Mouse (Mus musculus) naive thymus-derived CD4-positive, alpha-beta T cell, adult 2 months (primary cell): ENCODE data around the gene B4galt3.
"Not testable (repeated sequence)": the region's sequence is repeated elsewhere in the genome, so short reads cannot be mapped to it uniquely, and the experiment has no call there.

Source experiments
- DNase-seq: peaks from one replicate; pipeline ENCODE4 v3.0.0-alpha.2; 2011; ENCODE audit warnings: low read depth

Gene B4galt3

DNA sequence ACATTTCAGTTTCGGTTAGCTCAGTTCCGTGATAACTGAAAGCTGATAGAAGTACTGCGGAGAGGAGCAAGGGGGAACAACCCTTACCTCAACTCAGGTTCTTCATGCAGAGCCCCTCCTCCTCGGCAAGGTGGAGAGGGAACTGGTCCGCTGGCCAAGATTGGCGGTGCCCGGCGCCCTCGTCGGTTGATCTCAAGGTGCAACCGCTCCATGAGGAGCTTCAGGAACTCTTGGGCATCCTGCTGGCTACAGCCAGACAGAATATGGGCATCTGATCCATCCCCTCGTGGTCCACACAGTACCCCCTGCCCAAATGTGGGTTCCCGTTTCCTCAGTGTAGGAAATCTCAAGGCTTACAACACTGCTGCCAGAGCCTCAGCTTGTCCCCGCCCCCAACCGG lies 14.4 kb downstream of the B4galt3 start:
- DNase-seq, result no peak

DNA sequence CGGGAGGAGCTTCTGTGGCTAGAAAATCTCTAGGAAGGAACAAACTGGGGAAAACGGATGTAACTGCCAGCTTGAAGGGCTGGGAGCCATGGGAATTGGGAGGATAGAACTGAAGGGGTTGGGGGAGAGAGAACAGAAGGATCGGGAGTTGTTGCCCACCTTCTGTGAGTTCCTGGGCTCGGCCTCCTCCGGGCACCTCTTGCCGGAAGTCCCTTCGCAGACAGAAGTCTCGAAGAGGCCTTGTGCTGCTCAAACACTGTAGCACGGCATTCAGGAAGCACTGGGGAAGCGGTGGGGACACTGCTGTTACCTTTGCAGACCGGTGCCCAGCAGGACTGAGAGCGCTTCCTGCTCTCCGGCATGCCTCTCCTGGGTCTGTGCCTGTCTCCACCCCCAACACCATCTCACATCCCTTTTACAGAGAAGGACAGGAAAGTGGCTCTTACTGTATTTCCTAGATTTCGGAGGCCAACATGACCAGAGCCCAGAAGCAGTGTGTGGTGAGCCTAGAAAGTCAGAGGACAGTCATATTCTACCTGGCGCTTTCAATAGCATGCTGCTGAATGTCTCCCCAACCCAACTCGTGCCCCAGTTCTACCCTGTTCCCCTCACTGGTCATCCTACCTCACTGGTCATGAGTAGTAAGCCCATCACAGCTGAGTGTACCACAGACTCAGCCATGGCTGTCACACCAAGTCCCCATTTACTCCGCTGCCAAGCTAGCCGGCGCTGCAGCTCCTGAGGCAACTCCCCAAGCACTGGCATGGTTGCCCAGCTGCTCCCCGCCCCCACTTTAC lies 15.2 kb downstream of the B4galt3 start:
- DNase-seq, result no peak

DNA sequence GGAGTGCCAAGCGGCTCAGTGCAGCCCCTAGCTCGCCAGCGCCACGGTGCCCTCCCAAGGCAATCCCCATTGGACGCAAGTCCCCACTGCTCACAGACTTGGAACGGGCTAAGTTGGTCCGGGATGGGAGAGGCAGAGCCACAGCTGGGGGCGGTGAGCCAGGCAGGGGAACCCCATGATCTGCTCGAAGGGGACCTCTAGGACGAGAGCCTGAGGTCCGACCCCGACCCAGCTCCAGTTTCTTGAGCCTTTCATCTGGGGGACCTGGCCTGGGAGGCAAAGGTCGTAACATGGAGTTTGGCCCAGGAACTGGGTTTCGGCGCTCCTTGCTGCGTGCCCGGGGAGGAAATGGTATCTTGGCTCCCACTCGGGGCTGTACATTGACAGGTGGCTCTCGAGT lies 16.4 kb downstream of the B4galt3 start:
- peak; percentile 7 for DNase-seq

DNA sequence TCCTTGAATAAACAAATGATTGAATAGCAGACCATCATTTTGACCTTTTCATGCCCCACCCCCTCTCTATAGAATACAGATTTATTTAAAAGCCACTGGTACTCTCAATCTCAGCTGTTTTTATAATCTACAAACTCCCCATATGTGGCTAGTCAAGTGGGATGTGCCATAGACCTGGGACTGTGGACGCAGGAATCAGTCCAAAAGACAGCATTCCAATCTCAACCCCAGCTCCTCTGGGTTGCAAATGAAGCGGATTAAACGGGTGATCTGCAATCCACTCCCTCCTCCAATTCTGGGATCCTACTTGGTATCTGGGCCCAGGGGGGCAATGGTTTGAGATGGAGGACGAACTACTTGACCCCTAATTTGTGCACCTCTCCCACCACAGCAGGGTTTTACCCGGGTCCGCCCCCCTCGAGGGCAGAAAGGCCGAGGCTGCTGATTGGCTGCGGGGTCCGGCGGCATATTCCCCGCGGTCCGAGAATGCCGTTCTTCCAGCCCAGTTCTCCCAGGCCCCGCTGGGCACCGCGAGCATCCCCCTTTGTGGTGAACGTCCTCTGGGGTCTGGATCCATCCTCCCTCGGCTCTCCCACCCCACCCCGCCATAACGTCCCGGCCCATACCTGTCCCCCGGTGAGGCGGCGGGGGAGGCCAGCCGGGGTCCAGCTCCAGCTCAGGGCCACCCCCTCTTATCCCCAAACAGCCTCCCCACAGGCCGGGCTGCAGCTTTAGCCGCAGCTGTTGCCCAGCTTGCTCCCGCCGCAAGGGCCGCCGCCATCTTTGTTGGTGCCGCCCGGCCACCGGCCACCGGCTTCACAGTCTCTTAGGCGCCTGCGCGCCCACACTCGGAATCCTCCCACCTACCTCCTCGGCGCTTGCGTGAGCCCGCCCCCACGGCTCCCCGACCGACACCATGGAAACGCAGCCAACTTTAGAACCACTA lies 17.3 kb downstream of the B4galt3 start, which contains the start of gene Usp21:
Usp21 (minus strand) TSS at position 856 of the 946 bp plus-strand sequence.
- peak; percentile 93 for DNase-seq

DNA sequence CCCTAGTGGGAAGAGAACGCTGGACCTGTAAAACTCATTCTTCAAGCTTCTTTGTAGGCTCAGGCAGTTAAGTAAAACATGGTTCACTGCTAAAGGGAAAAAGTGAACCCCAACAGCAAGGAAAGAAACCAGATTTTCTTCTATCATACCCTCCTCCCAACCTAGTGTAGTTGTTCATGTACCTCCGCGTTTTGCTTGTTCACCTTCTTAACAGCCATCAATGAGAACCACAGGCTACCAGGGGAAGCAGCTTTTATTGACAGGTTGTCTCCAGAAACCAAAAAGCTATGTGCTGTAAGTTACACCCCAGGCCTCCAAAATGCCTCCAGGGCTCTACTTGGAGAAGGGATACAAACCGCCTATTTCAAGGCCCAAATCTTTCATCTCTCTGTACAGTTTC lies 18.2 kb downstream of the B4galt3 start:
- DNase-seq, result no peak

DNA sequence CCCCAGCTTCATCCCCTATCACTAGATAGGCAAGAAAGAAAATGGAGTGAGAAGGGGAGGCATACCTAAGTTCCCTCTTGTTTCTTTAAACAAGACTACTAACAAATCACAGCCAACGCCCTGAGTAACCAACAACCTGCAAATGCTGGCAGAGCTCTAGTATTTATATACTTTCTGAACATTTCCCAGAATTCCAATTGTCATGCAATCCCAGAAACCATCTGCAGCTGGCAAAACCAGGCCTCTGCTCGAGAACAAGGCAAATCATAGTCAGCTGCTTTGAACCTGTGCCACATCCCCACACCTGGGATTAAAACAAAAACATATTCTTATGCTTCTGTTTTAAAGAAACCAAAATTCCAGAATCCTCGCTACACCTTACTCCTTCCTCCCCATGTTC lies 23.2 kb downstream of the B4galt3 start:
- no peak for DNase-seq

DNA sequence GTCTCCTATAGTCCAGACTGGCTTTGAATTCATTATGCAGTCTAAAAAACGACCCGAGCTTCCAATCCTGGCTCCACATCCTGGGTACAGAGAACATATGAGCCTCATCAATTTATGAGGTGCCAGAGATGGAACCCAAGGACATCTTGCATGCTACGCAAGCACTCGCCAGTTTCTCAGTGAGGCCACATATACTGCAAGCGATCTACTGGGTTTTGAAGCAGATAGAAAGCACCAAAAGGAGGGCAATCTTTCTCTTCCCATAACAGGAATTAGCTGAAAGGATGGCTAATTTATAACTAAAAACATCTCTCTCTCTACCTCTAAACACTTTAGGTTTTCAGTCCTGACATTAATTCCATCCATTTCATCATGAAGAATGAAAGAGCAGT lies 23.8 kb downstream of the B4galt3 start:
- DNase-seq, result no peak

DNA sequence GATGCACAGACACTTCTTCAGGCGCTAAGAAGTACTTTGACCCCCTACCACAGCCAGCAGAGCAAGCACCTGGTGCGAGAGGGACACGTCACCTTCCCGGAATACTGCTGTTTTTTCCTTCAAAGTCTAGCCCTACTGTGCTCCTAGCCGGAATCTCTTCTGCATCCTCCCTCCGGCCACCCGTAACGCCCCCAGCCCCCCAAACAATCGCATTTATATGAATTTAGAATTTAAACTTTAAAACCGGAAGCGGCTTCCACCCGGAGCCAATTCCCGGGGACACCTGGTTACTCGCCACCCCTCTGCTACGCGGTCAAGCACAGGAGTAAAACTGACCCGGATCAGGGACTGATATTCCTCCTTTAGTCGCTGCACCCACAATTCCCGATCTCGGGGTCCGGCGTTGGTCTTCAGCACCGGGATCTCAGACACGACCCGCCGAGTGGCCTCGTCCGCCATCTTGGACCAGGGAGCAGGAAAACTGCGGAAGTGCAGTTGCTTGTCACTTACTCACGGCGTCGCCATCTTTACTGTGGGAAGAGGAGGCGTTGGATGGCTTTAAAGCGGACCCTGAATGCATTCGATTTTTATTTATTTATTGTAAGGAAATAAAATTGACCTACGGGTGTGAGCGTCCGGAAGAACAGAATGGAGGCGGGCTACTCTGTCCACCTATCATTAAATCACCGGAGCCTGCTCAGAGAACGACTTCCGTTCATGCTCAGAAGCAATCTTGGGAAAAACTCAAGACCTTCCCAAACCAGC lies 24.4 kb downstream of the B4galt3 start, which contains the start of gene Ufc1:
Ufc1 (minus strand) TSS at position 727 of the 765 bp plus-strand sequence.
- DNase-seq, result peak; percentile 92

DNA sequence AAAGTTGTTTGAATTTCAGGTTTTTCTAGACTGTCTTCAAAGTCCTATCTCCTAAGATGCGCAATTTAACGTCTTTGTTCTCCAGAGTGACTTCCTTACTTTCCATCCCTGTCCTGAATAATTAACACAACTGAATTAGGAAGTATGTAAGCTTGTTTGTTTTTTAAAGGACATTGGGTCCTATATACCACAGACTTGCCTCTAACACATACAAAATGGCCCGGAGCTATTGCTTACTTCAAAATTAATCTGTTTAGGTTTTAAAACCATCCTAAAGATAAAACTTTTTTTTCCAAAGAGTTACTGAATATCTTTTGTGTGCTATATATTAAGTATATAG lies 24.9 kb downstream of the B4galt3 start:
- DNase-seq, result no peak

DNA sequence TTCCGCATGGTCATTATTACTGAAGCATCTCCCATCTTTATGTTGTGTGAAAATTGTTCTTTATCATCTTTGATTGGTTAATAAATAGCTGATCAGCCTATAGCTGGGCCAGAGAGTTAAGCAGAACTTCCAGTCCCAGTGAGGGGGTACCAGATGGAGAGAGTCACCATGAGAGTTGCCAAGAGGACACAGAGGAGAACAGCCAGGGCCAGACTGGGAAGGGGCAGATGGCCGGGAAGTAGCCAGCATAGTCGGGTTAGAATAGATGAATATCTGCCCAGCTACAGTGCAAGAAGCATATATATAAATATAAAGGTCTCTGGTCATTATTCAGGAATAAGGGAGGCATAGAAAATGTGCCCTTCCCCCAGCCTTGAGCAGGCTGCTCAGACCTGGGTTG lies 28.1 kb downstream of the B4galt3 start:
- no peak for DNase-seq

DNA sequence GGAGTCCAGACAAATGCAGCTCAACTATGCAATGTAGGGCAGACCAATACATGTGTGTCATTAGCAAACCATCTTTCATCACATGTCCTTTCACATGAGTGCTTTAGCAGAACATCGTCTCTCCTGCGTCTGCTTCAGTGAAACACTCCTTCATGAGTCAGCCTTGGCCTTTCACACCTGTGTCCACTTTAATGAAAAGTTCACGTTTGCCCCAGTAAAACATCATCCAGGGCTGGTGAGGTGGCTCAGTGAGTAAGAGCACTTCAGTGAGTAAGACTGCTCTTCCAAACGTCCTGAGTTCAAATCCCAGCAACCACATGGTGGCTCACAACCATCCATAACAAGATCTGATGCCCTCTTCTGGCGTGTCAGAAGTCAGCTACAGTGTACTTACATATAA lies 36.0 kb downstream of the B4galt3 start:
- DNase-seq, result not testable (repeated sequence)

DNA sequence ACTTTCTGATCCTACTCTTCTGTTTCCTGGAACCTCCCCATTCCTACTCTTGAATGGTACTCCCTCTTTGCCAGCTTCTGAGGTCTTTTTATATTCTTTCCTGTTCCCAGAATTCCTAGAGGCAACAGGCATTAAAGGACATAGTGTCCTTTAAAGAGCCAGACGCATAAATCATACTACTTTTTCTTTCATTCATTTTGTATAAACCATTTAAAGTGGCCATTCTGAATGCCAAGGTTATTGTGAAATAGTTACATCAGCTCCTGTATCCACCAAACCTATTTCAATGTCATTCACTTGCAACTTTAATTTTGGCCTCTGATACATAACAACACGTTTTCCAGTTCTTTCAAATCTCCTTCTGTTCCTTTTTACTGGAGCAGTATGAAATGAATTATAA lies 39.2 kb downstream of the B4galt3 start:
- no peak for DNase-seq

DNA sequence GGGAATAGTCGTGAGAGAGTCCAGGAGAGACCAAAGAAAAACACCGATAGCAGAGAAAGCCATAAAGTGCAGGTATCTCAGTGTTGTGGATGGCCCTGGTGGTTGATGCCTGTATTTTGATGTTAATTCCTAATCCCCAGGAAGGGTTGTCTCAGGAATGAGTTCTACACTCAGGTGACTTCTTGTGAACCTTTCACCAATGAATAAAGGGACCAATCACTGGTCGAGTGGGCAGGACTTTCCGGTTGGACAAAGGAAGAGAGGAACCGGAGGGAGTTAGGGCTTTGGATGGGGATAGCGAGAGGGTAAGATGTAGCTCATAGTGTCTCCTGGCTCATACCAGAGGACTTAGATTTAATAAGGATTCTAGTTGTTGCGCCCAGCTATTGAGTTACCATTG lies 49.6 kb downstream of the B4galt3 start:
- no peak for DNase-seq

DNA sequence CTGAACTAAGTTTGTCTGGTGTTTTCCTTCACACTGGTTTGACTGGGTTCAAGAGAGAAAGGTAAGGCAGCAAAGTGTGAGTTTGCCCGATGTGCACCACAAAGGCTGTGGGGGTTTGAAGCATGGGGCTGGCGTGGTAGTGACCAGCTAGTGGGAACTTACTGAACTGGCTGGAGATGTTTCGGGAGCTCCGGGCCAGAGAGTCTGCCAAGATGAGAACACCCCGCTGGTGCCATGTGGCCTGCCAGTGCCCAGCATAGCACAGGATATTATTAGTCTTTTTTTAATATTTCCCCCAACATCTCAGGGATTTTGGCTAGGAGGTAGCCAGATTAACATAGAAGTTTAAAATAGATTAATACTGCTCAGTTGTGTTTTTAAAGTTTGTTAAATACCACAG lies 50.0 kb downstream of the B4galt3 start:
- no peak for DNase-seq

DNA sequence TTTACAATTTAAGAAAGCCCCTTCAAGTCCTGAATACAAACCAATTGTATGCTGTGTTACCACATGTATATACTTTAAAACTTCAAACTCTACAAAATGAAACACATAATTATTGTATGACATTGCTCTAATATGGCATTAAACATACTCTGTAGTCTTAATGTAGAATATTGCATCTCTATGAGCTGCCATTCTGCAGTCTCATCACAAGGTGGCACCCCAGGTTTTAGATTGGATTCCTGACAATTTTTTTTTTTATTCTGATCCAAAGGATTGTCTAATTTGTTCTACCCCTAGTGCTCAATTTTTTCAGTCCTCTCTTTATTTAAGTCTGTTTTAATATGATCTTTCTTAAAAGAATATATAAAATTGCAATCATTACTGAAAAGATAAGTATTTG lies 51.3 kb downstream of the B4galt3 start:
- peak; percentile 69 for DNase-seq

DNA sequence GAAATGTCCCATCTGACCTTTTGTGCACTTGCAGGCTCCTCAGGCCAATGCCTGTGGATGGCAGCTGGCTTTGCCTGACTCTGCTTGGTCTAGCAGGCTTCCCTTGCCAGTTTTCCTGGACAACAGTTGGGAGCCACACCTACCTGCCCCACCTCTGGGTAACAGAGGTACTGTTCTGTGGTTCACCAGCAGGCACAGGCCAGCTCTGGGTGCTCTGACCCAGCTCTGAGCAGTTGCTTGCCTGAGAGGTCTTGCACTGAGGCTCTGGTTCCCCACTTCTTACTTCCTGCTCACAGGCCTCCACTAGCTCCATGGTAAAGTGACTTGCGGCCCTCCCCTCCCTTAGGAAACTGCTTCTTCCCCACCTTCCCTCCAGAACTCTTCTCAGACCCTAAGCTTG lies 51.9 kb downstream of the B4galt3 start:
- DNase-seq, result no peak

DNA sequence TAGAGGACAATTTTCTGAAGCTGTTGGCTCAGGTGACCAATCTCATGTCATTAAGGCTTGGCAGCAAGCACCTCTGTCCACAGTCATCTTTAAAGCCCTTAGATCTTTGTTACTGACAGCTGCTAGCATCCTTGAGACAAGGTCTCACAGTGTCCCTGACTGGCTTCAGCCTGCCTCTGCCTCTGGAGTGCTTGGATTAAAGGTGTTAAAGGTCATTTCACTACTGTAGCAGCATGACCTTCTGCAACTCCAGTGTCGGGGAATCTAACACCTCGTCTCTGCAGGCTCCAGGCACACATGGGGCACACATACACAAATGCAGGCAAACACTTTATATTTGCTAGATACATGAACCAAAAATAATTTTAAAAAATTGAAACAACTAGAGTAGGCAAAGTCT lies 55.4 kb downstream of the B4galt3 start:
- DNase-seq, result no peak
